Comparison of ENCODE assay signal across 7 mouse cellular contexts in genomic region chr1:167269350-167269811, GRCm38 (mm10). TPM values are rescaled to one million over a fixed set of nuclear protein-coding genes. Genes with fewer than 3 reads are reported as not detected.
A peak's percentile ranks its signal among the peaks of the same experiment; 100 is the strongest.
DNase-seq lines count a peak whose midpoint lies in the region; ATAC-seq and TF ChIP-seq lines count a peak whose summit lies in the region.

No protein-coding gene starts in this region.

- H3K27me3 ChIP-seq in G1E (ENCODE audit: insufficient read depth, low read length) = no peaks in the 10 kb centered on the region
- H3K27me3 ChIP-seq in hindbrain, embryonic 13.5 days = no peaks in the 10 kb centered on the region

- peaks cover 79% of the 10 kb centered on the region for H3K36me3 ChIP-seq in G1E (replicated peaks)
- H3K36me3 ChIP-seq in hindbrain, embryonic 13.5 days = no peaks in the 10 kb centered on the region

- H3K9me3 ChIP-seq in G1E (replicated peaks) = no peaks in the 10 kb centered on the region
- no peaks in the 10 kb centered on the region for H3K9me3 ChIP-seq in hindbrain, embryonic 13.5 days

- 42% methylated on average over 14 of the region's 14 CpGs for WGBS in hindbrain, embryonic 13.5 days

- H3K27ac ChIP-seq in hindbrain, embryonic 13.5 days = peak overlapping the region; percentile 74; the same call in 1 of the 2 replicates

- no peak for TF ChIP-seq CTCF in G1E (IDR thresholded peaks at IDR 0.05; ENCODE audit: low read depth, low read length)

- H3K4me1 ChIP-seq in G1E (ENCODE audit: insufficient read depth, low read depth, low read length) = peaks cover 97% of the 10 kb centered on the region
- peaks cover 60% of the 10 kb centered on the region for H3K4me1 ChIP-seq in hindbrain, embryonic 13.5 days (replicated peaks)

- peak overlapping the region; percentile 58; the same call in 1 of the 2 replicates for H3K4me3 ChIP-seq in G1E (ENCODE audit: low read depth, low read length)
- no peak overlapping the region for H3K4me3 ChIP-seq in hindbrain, embryonic 13.5 days

- H3K9ac ChIP-seq in hindbrain, embryonic 13.5 days = peak overlapping the region; percentile 60; the same call in 1 of the 2 replicates

- H3K4me2 ChIP-seq in hindbrain, embryonic 13.5 days = peak overlapping the region; percentile 56; the same call in 1 of the 2 replicates

- peak; percentile 53 for DNase-seq in CD4-positive helper T cell, adult 2 months (ENCODE audit: low read depth, low spot score)
- DNase-seq in G1E (ENCODE audit: low spot score) = peak; percentile 75
- DNase-seq in lung, postnatal 4 days = peak; percentile 56 to 58
- no peak for DNase-seq in urinary bladder, postnatal 10 days (ENCODE audit: low spot score)
- no peak for DNase-seq in frontal cortex, postnatal 25 days (ENCODE audit: low spot score in 2 of 2)
- no peak for DNase-seq in right cerebral cortex, adult 18-20 months

- peak; percentile 68 for ATAC-seq in G1E (ENCODE audit: extremely low read depth, insufficient number of reproducible peaks, low FRiP score, poor library complexity, severe bottlenecking)
- ATAC-seq in hindbrain, embryonic 13.5 days (ENCODE audit: low FRiP score) = no peak

RNA-seq across cellular contexts. Expression of gene Uck2, which starts 15.7 kb away (rescaled TPM):
- total RNA-seq in G1E (2014; fragmentation: Nextera tagmentation) = 465 and 522 TPM in 2 replicates
- 182 and 249 TPM in 2 replicates for total RNA-seq in G1E (2017)
- 555 and 575 TPM in 2 replicates for polyA plus RNA-seq in G1E (2012)
- 58.4 and 63.4 TPM in 2 replicates for polyA plus RNA-seq in hindbrain, embryonic 13.5 days (2015; fragmentation: Nextera tagmentation; extraction: Ambion mirVana)

RNA-seq across cellular contexts. Expression of gene Tmco1, which starts 38.8 kb away (rescaled TPM):
- total RNA-seq in G1E (2014; fragmentation: Nextera tagmentation) = 66.0 and 68.2 TPM in 2 replicates
- total RNA-seq in G1E (2017) = 104 and 121 TPM in 2 replicates
- polyA plus RNA-seq in G1E (2012) = 10.8 and 12.8 TPM in 2 replicates
- 72.5 and 73.5 TPM in 2 replicates for polyA plus RNA-seq in hindbrain, embryonic 13.5 days (2015; fragmentation: Nextera tagmentation; extraction: Ambion mirVana)

Comparison
In these comparisons a context has a peak if more than half of its experiments do, and no peak if none do; other contexts are left out.
1. DNase-seq: peak in CD4-positive helper T cell, adult 2 months (single experiment), G1E (single experiment) and lung, postnatal 4 days (2 of 2); none in urinary bladder, postnatal 10 days (single experiment), frontal cortex, postnatal 25 days (0 of 2) and right cerebral cortex, adult 18-20 months (single experiment).